Mouse (Mus musculus) G1E (cell line): ENCODE data around the gene Eefsec. TPM values are rescaled to one million over a fixed set of nuclear protein-coding genes. Genes with fewer than 3 reads are reported as not detected.

ENCODE experiments used
- ATAC-seq: 2 replicates; pipeline ENCODE4 v1.8.0; 2016; ENCODE audit warnings: mild to moderate bottlenecking; ENCODE audit not compliant: insufficient number of reproducible peaks, poor library complexity, low FRiP score, severe bottlenecking; ENCODE audit errors: extremely low read depth
- DNase-seq: peaks from one replicate; pipeline ENCODE4 v3.0.0; 2012; ENCODE audit warnings: low spot score
- H3K27me3 ChIP-seq: 2 replicates; pipeline ENCODE4 v1.6.1; 2012; ENCODE audit warnings: mild to moderate bottlenecking, low read length, inconsistent platforms; ENCODE audit not compliant: insufficient read depth
- H3K36me3 ChIP-seq: replicated peaks from 2 replicates; pipeline ENCODE3; 2012; ENCODE audit warnings: mild to moderate bottlenecking, inconsistent platforms
- H3K4me1 ChIP-seq: 2 replicates; pipeline ENCODE4 v1.6.1; 2012; ENCODE audit warnings: low read depth, low read length, inconsistent platforms, mixed read lengths; ENCODE audit not compliant: insufficient read depth
- H3K4me3 ChIP-seq: 2 replicates; pipeline ENCODE4 v1.5.1; 2012; ENCODE audit warnings: low read depth, mild to moderate bottlenecking, inconsistent platforms, low read length, moderate library complexity, mixed read lengths
- H3K9me3 ChIP-seq: replicated peaks from 2 replicates; pipeline ENCODE4 v1.6.1; 2012; ENCODE audit warnings: inconsistent platforms
- CTCF ChIP-seq: IDR thresholded peaks from 2 replicates; pipeline ENCODE4 v1.5.1; 2012; ENCODE audit warnings: low read depth, low read length, inconsistent platforms, mixed read lengths
- GATA1 ChIP-seq: IDR thresholded peaks from 2 replicates; pipeline ENCODE4 v1.6.1; 2012; ENCODE audit warnings: borderline replicate concordance, low read length, inconsistent platforms, mixed read lengths
- GATA2 ChIP-seq: IDR thresholded peaks from 2 replicates; pipeline ENCODE4 v1.6.1; 2012; ENCODE audit warnings: low read depth, low read length, inconsistent platforms, borderline replicate concordance
- POLR2AphosphoS5 ChIP-seq: IDR thresholded peaks from 2 replicates; pipeline ENCODE4 v1.6.1; 2012; ENCODE audit warnings: low read depth, low read length, inconsistent platforms; ENCODE audit not compliant: insufficient replicate concordance
- TAL1 ChIP-seq: conservative IDR thresholded peaks from 2 replicates; pipeline ENCODE4 v1.6.1; 2012; ENCODE audit warnings: low read depth, low read length, inconsistent platforms, mixed read lengths
- polyA plus RNA-seq: library from polyadenylated mRNA; stranded (reverse); fragments of >175 nt; gene quantifications from 2 replicates; pipeline ENCODE4 v1.2.3, GENCODE M21; 2012
- total RNA-seq, 2 experiments: library from RNA; stranded (forward) in 1 of 2; stranded (reverse) in 1 of 2; fragments of 200-1000 nt in 1 of 2; fragments of >200 nt in 1 of 2; fragmentation: Nextera tagmentation in 1 of 2; gene quantifications; 2 replicates each; pipeline ENCODE4 v1.2.3; 2014 to 2017

Eefsec gene
- total and polyA plus RNA-seq, 3 experiments = 12.3 to 50.6 (median 24.7) TPM

- TF ChIP-seq POLR2AphosphoS5 = no peak
- TF ChIP-seq TAL1 = no peak
- no peak for TF ChIP-seq CTCF
- no peak for TF ChIP-seq GATA1
- TF ChIP-seq GATA2 = no peak
- peaks cover 75% of the 10 kb centered on the region for H3K36me3 ChIP-seq
- no peaks in the 10 kb centered on the region for H3K9me3 ChIP-seq
- H3K4me1 ChIP-seq = no peaks in the 10 kb centered on the region
- ATAC-seq (no peak), DNase-seq (no peak)
- no peaks in the 10 kb centered on the region for H3K27me3 ChIP-seq
- H3K4me3 ChIP-seq = no peak overlapping the region
Observed at GRCm38 (mm10) chr6:88358210-88358609, 88.1 kb downstream of the Eefsec start.

- TF ChIP-seq TAL1 = no peak
- no peak for TF ChIP-seq CTCF
- no peak for TF ChIP-seq GATA1
- TF ChIP-seq GATA2 = no peak
- no peak for TF ChIP-seq POLR2AphosphoS5
- no peak overlapping the region for H3K4me3 ChIP-seq
- peaks cover 88% of the 10 kb centered on the region for H3K36me3 ChIP-seq
- no peaks in the 10 kb centered on the region for H3K4me1 ChIP-seq
- H3K9me3 ChIP-seq = no peaks in the 10 kb centered on the region
- no peaks in the 10 kb centered on the region for H3K27me3 ChIP-seq
- no peak for DNase-seq
- ATAC-seq = no peak
Observed at GRCm38 (mm10) chr6:88355866-88356265, 90.5 kb downstream of the Eefsec start.

GRCm38 (mm10) chr6:88352541-88352940 lies 93.8 kb downstream of the Eefsec start:
- Histone ChIP-seq H3K4me1 (no peaks in the 10 kb centered on the region), H3K36me3 (peaks cover 93% of the 10 kb centered on the region)

GRCm38 (mm10) chr6:88346776-88347175 lies 99.6 kb downstream of the Eefsec start:
- H3K4me1 ChIP-seq = no peaks in the 10 kb centered on the region
- TF ChIP-seq CTCF (no peak), GATA1 (no peak)
- no peak overlapping the region for H3K4me3 ChIP-seq
- H3K36me3 ChIP-seq = peaks cover 91% of the 10 kb centered on the region
- no peaks in the 10 kb centered on the region for H3K9me3 ChIP-seq
- no peak for ATAC-seq
- DNase-seq = no peak
- no peaks in the 10 kb centered on the region for H3K27me3 ChIP-seq

More at GRCm38 (mm10) chr6:88352541-88352940, 93.8 kb downstream of the Eefsec start:
- TF ChIP-seq GATA2 = no peak
- no peak for TF ChIP-seq POLR2AphosphoS5
- no peak for DNase-seq
- Histone ChIP-seq H3K4me3 (no peak overlapping the region), H3K27me3 (no peaks in the 10 kb centered on the region), H3K9me3 (no peaks in the 10 kb centered on the region)
- ATAC-seq = no peak

- Histone ChIP-seq H3K4me3 (no peak overlapping the region), H3K36me3 (peaks cover 93% of the 10 kb centered on the region), H3K4me1 (no peaks in the 10 kb centered on the region), H3K27me3 (no peaks in the 10 kb centered on the region), H3K9me3 (no peaks in the 10 kb centered on the region)
- DNase-seq (no peak), ATAC-seq (no peak)
- no peak for TF ChIP-seq TAL1
- TF ChIP-seq CTCF = no peak
- no peak for TF ChIP-seq GATA1
- TF ChIP-seq POLR2AphosphoS5 = no peak
- no peak for TF ChIP-seq GATA2
Observed at GRCm38 (mm10) chr6:88345311-88345710, 101.0 kb downstream of the Eefsec start.

- Histone ChIP-seq H3K27me3 (no peaks in the 10 kb centered on the region), H3K4me3 (no peak overlapping the region), H3K4me1 (no peaks in the 10 kb centered on the region), H3K9me3 (no peaks in the 10 kb centered on the region), H3K36me3 (peaks cover 93% of the 10 kb centered on the region)
- DNase-seq = no peak
- no peak for TF ChIP-seq GATA1
- TF ChIP-seq TAL1 = no peak
- TF ChIP-seq CTCF = no peak
- TF ChIP-seq POLR2AphosphoS5 = no peak
- no peak for TF ChIP-seq GATA2
- ATAC-seq = no peak
Observed at GRCm38 (mm10) chr6:88343485-88344450, 102.6 kb downstream of the Eefsec start.
